Mouse (Mus musculus): ENCODE measurements around the gene Prr9.

DNA sequence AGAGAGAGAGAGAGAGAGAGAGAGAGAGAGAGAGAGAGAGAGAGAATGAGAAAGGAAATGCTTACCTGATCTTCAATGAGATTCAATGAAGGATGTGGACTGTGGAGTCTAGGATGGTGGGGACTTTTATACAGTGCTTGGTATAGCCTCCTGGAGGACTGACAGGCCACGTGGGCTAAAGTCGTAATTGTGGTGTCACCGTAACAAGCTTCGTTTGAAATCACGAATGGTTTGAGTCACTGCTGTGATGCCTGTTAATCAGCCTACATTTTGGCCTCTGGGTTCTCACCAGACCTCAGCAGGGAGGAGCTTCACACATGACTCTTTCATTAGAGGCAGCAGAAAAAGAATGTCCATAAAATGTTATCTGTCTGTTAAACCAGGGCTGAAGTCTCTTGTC, at the start of gene Prr9:
- no peak for TF ChIP-seq CTCF (IDR thresholded peaks at IDR 0.05)
- no peak for TF ChIP-seq POLR2A (IDR thresholded peaks at IDR 0.05; ENCODE audit: insufficient read depth, low read depth, low read length)

Data from heart, adult 2 months (tissue).